Mouse (Mus musculus) liver, embryonic 16.5 days (tissue): Measurements from ENCODE around the gene Loxl4. TPM values are rescaled to one million over a fixed set of nuclear protein-coding genes. Genes with fewer than 3 reads are reported as not detected.

ENCODE experiments used
- ATAC-seq: fragments of 200-750 bp; cut with Nextera tagmentation; 2 replicates; pipeline ENCODE4 v1.8.0; 2017; ENCODE audit warnings: low read depth, mild to moderate bottlenecking, moderate number of reproducible peaks, moderate library complexity
- H3K27ac ChIP-seq: fragments of 300-500 bp; sonication (generic); 2 replicates; pipeline ENCODE4 v1.5.1; 2014; ENCODE audit warnings: mild to moderate bottlenecking, low read length
- H3K27me3 ChIP-seq: fragments of 300-500 bp; sonication (generic); 2 replicates; pipeline ENCODE4 v1.6.1; 2014; ENCODE audit warnings: low read depth, low read length, mixed read lengths; ENCODE audit not compliant: control insufficient read depth, insufficient read depth
- H3K36me3 ChIP-seq: fragments of 300-500 bp; sonication (generic); 2 replicates; pipeline ENCODE4 v1.6.1; 2014; ENCODE audit warnings: mild to moderate bottlenecking; ENCODE audit not compliant: control insufficient read depth, insufficient read depth
- H3K4me1 ChIP-seq: fragments of 300-500 bp; sonication (generic); 2 replicates; pipeline ENCODE4 v1.6.1; 2014; ENCODE audit warnings: low read depth, low read length, mixed read lengths; ENCODE audit not compliant: control insufficient read depth
- H3K4me2 ChIP-seq: fragments of 300-500 bp; sonication (generic); 2 replicates; pipeline ENCODE4 v1.6.1; 2014; ENCODE audit warnings: low read depth, low read length, mixed read lengths
- H3K4me3 ChIP-seq: fragments of 300-500 bp; sonication (generic); 2 replicates; pipeline ENCODE4 v1.5.1; 2014; ENCODE audit warnings: low read depth, mild to moderate bottlenecking, low read length
- H3K9ac ChIP-seq: fragments of 300-500 bp; sonication (generic); 2 replicates; pipeline ENCODE4 v1.6.1; 2014; ENCODE audit warnings: low read depth, low read length
- H3K9me3 ChIP-seq: fragments of 300-500 bp; sonication (generic); replicated peaks from 2 replicates; pipeline ENCODE4 v1.6.1; 2016; ENCODE audit warnings: low read length; ENCODE audit not compliant: control insufficient read depth
- WGBS: fragments of 180-500 bp; shearing (Covaris S2); extraction: QIAGEN DNeasy Blood & Tissue Kit; methylation state at CpG from one replicate; pipeline ENCODE4 v1.1.7; 2014; ENCODE audit not compliant: insufficient replicate concordance; 5-methylcytosine and 5-hydroxymethylcytosine counted together
- polyA plus RNA-seq: library from polyadenylated mRNA; unstranded; fragments of >200 nt; fragmentation: Nextera tagmentation; extraction: Ambion mirVana; gene quantifications from 2 replicates; pipeline ENCODE4 v1.2.1, GENCODE M21; 2015

Gene Loxl4
- polyA plus RNA-seq = 0.07 and 0.09 TPM in 2 replicates

- ATAC-seq = no peak
- no peak within 1 kb of the TSS for H3K27ac ChIP-seq
- no peak within 1 kb of the TSS for H3K9ac ChIP-seq
Observed at GRCm38 (mm10) chr19:42612654-42613053, at the start of gene Loxl4. Loxl4 (minus strand) TSS chr19:42612813.

GRCm38 (mm10) chr19:42661430-42662164 lies 49.0 kb upstream of the Loxl4 start:
- 19% methylated on average over 9 of the region's 9 CpGs for WGBS
- peak; percentile 19; the same call in 1 of the 2 replicates for ATAC-seq
- no peaks in the 10 kb centered on the region for H3K9me3 ChIP-seq
- H3K4me2 ChIP-seq = no peak overlapping the region
- no peak overlapping the region for H3K27ac ChIP-seq
- no peaks in the 10 kb centered on the region for H3K4me1 ChIP-seq
- no peaks in the 10 kb centered on the region for H3K27me3 ChIP-seq
- H3K9ac ChIP-seq = no peak overlapping the region
- H3K36me3 ChIP-seq = no peaks in the 10 kb centered on the region
- H3K4me3 ChIP-seq = no peak overlapping the region

More at GRCm38 (mm10) chr19:42612654-42613053, at the start of gene Loxl4:
- peak within 1 kb of the TSS; percentile 27 for H3K4me3 ChIP-seq
- H3K9me3 ChIP-seq = no peaks in the 10 kb centered on the region
- no peaks in the 10 kb centered on the region for H3K36me3 ChIP-seq
- no peaks in the 10 kb centered on the region for H3K4me1 ChIP-seq
- H3K4me2 ChIP-seq = peak within 1 kb of the TSS; percentile 47
- peaks cover 24% of the 10 kb centered on the region for H3K27me3 ChIP-seq
- 2% methylated on average over 36 of the region's 37 CpGs for WGBS

GRCm38 (mm10) chr19:42660244-42660565 lies 47.6 kb upstream of the Loxl4 start:
- Histone ChIP-seq H3K9ac (no peak overlapping the region), H3K27ac (no peak overlapping the region), H3K4me2 (no peak overlapping the region), H3K27me3 (no peaks in the 10 kb centered on the region), H3K4me3 (no peak overlapping the region), H3K9me3 (no peaks in the 10 kb centered on the region), H3K36me3 (no peaks in the 10 kb centered on the region), H3K4me1 (no peaks in the 10 kb centered on the region)
- ATAC-seq = no peak
- 61% methylated on average over 2 of the region's 2 CpGs for WGBS

GRCm38 (mm10) chr19:42659354-42660243 lies 47.0 kb upstream of the Loxl4 start:
- Histone ChIP-seq H3K9ac (no peak overlapping the region), H3K9me3 (no peaks in the 10 kb centered on the region), H3K27ac (no peak overlapping the region), H3K4me2 (no peak overlapping the region), H3K27me3 (no peaks in the 10 kb centered on the region), H3K4me3 (no peak overlapping the region), H3K4me1 (no peaks in the 10 kb centered on the region), H3K36me3 (no peaks in the 10 kb centered on the region)
- 57% methylated on average over 21 of the region's 21 CpGs for WGBS
- ATAC-seq = peak; percentile 32; the same call in 1 of the 2 replicates

GRCm38 (mm10) chr19:42658435-42659135 lies 46.0 kb upstream of the Loxl4 start:
- H3K4me1 ChIP-seq = no peaks in the 10 kb centered on the region
- no peak overlapping the region for H3K4me3 ChIP-seq
- H3K27ac ChIP-seq = no peak overlapping the region
- H3K36me3 ChIP-seq = no peaks in the 10 kb centered on the region
- WGBS = 55% methylated on average over 6 of the region's 6 CpGs
- no peak for ATAC-seq
- no peaks in the 10 kb centered on the region for H3K9me3 ChIP-seq
- H3K9ac ChIP-seq = no peak overlapping the region
- H3K4me2 ChIP-seq = no peak overlapping the region
- no peaks in the 10 kb centered on the region; the same call in 1 of the 2 replicates for H3K27me3 ChIP-seq

GRCm38 (mm10) chr19:42657769-42658168 lies 45.2 kb upstream of the Loxl4 start:
- no peak for ATAC-seq
- H3K9me3 ChIP-seq = no peaks in the 10 kb centered on the region
- H3K4me1 ChIP-seq = no peaks in the 10 kb centered on the region
- H3K27me3 ChIP-seq = no peaks in the 10 kb centered on the region; the same call in 1 of the 2 replicates
- no peak overlapping the region for H3K4me3 ChIP-seq
- no peak overlapping the region for H3K9ac ChIP-seq
- no peak overlapping the region for H3K4me2 ChIP-seq
- H3K27ac ChIP-seq = no peak overlapping the region
- 29% methylated on average over 4 of the region's 4 CpGs for WGBS
- H3K36me3 ChIP-seq = no peaks in the 10 kb centered on the region

- no peak for ATAC-seq
- 60% methylated on average over 2 of the region's 2 CpGs for WGBS
- H3K4me2 ChIP-seq = no peak overlapping the region
- no peaks in the 10 kb centered on the region for H3K36me3 ChIP-seq
- no peaks in the 10 kb centered on the region for H3K4me1 ChIP-seq
- H3K4me3 ChIP-seq = no peak overlapping the region
- no peak overlapping the region for H3K9ac ChIP-seq
- H3K9me3 ChIP-seq = no peaks in the 10 kb centered on the region
- H3K27me3 ChIP-seq = no peaks in the 10 kb centered on the region; the same call in 1 of the 2 replicates
- H3K27ac ChIP-seq = no peak overlapping the region
Observed at GRCm38 (mm10) chr19:42657306-42657705, 44.7 kb upstream of the Loxl4 start.

GRCm38 (mm10) chr19:42655006-42655405 lies 42.4 kb upstream of the Loxl4 start:
- Histone ChIP-seq H3K4me1 (no peaks in the 10 kb centered on the region), H3K9ac (no peak overlapping the region), H3K9me3 (no peaks in the 10 kb centered on the region), H3K27me3 (no peaks in the 10 kb centered on the region; the same call in 1 of the 2 replicates), H3K4me2 (no peak overlapping the region), H3K27ac (no peak overlapping the region), H3K36me3 (no peaks in the 10 kb centered on the region), H3K4me3 (no peak overlapping the region)
- no peak for ATAC-seq
- 41% methylated on average over 1 of the region's 1 CpGs for WGBS
